Mouse (Mus musculus): ENCODE measurements around the gene Nyap1. TPM values are rescaled to one million over a fixed set of nuclear protein-coding genes. Genes with fewer than 3 reads are reported as not detected.

Nyap1 gene
- polyA plus RNA-seq, 1 experiment: 0.97 TPM

- H3K4me1 ChIP-seq (ENCODE audit: control insufficient read depth): peaks cover 38% of the 10 kb centered on the region
- TF ChIP-seq TAL1 (IDR thresholded peaks at IDR 0.05; ENCODE audit: low read length) (no peak), GATA1 (IDR thresholded peaks at IDR 0.05; ENCODE audit: low read length) (no peak)
- H3K4me3 ChIP-seq (replicated peaks): no peak overlapping the region
- H3K36me3 ChIP-seq (ENCODE audit: control insufficient read depth): no peaks in the 10 kb centered on the region
- H3K27me3 ChIP-seq (ENCODE audit: control insufficient read depth): peaks cover 20% of the 10 kb centered on the region
- no peaks in the 10 kb centered on the region for H3K9me3 ChIP-seq (ENCODE audit: control insufficient read depth, low read length)
Observed at GRCm38 (mm10) chr5:137718020-137718790, 23.2 kb downstream of the Nyap1 start.

- TF ChIP-seq GATA1 (IDR thresholded peaks at IDR 0.05; ENCODE audit: low read length) (no peak), TAL1 (IDR thresholded peaks at IDR 0.05; ENCODE audit: low read length) (no peak)
- Histone ChIP-seq H3K9me3 (ENCODE audit: control insufficient read depth, low read length) (no peaks in the 10 kb centered on the region), H3K4me1 (ENCODE audit: control insufficient read depth) (peaks cover 29% of the 10 kb centered on the region), H3K36me3 (ENCODE audit: control insufficient read depth) (no peaks in the 10 kb centered on the region), H3K4me3 (replicated peaks) (no peak overlapping the region), H3K27me3 (ENCODE audit: control insufficient read depth) (peaks cover 4% of the 10 kb centered on the region; the same call in 1 of the 2 replicates)
Observed at GRCm38 (mm10) chr5:137715685-137716084, 25.7 kb downstream of the Nyap1 start.

- TF ChIP-seq GATA1 (IDR thresholded peaks at IDR 0.05; ENCODE audit: low read length) (no peak), TAL1 (IDR thresholded peaks at IDR 0.05; ENCODE audit: low read length) (no peak)
- Histone ChIP-seq H3K4me3 (replicated peaks) (no peak overlapping the region), H3K4me1 (ENCODE audit: control insufficient read depth) (peaks cover 10% of the 10 kb centered on the region), H3K36me3 (ENCODE audit: control insufficient read depth) (no peaks in the 10 kb centered on the region), H3K27me3 (ENCODE audit: control insufficient read depth) (peaks cover 4% of the 10 kb centered on the region; the same call in 1 of the 2 replicates), H3K9me3 (ENCODE audit: control insufficient read depth, low read length) (no peaks in the 10 kb centered on the region)
Observed at GRCm38 (mm10) chr5:137713454-137713853, 28.0 kb downstream of the Nyap1 start.

- no peak for TF ChIP-seq GATA1 (IDR thresholded peaks at IDR 0.05; ENCODE audit: low read length)
- TF ChIP-seq TAL1 (IDR thresholded peaks at IDR 0.05; ENCODE audit: low read length): no peak
- Histone ChIP-seq H3K4me3 (replicated peaks) (no peak overlapping the region), H3K27me3 (ENCODE audit: control insufficient read depth) (no peaks in the 10 kb centered on the region), H3K9me3 (ENCODE audit: control insufficient read depth, low read length) (no peaks in the 10 kb centered on the region), H3K4me1 (ENCODE audit: control insufficient read depth) (peaks cover 29% of the 10 kb centered on the region), H3K36me3 (ENCODE audit: control insufficient read depth) (no peaks in the 10 kb centered on the region)
Observed at GRCm38 (mm10) chr5:137706913-137707633, 34.3 kb downstream of the Nyap1 start.

GRCm38 (mm10) chr5:137705242-137705641 is 36.2 kb downstream of the Nyap1 start:
- Histone ChIP-seq H3K4me1 (ENCODE audit: control insufficient read depth) (peaks cover 32% of the 10 kb centered on the region), H3K9me3 (ENCODE audit: control insufficient read depth, low read length) (no peaks in the 10 kb centered on the region), H3K36me3 (ENCODE audit: control insufficient read depth) (no peaks in the 10 kb centered on the region), H3K4me3 (replicated peaks) (no peak overlapping the region), H3K27me3 (ENCODE audit: control insufficient read depth) (no peaks in the 10 kb centered on the region)
- TF ChIP-seq TAL1 (IDR thresholded peaks at IDR 0.05; ENCODE audit: low read length) (no peak), GATA1 (IDR thresholded peaks at IDR 0.05; ENCODE audit: low read length) (no peak)

- Histone ChIP-seq H3K36me3 (ENCODE audit: control insufficient read depth) (no peaks in the 10 kb centered on the region), H3K4me3 (replicated peaks) (no peak overlapping the region), H3K9me3 (ENCODE audit: control insufficient read depth, low read length) (no peaks in the 10 kb centered on the region), H3K27me3 (ENCODE audit: control insufficient read depth) (no peaks in the 10 kb centered on the region), H3K4me1 (ENCODE audit: control insufficient read depth) (peaks cover 30% of the 10 kb centered on the region)
- TF ChIP-seq GATA1 (IDR thresholded peaks at IDR 0.05; ENCODE audit: low read length): no peak
- no peak for TF ChIP-seq TAL1 (IDR thresholded peaks at IDR 0.05; ENCODE audit: low read length)
Observed at GRCm38 (mm10) chr5:137699850-137700249, 41.6 kb downstream of the Nyap1 start.

- H3K27me3 ChIP-seq (ENCODE audit: control insufficient read depth): no peaks in the 10 kb centered on the region
- H3K4me3 ChIP-seq (replicated peaks): no peak overlapping the region
- H3K9me3 ChIP-seq (ENCODE audit: control insufficient read depth, low read length): no peaks in the 10 kb centered on the region
- peaks cover 28% of the 10 kb centered on the region for H3K4me1 ChIP-seq (ENCODE audit: control insufficient read depth)
- TF ChIP-seq TAL1 (IDR thresholded peaks at IDR 0.05; ENCODE audit: low read length) (no peak), GATA1 (IDR thresholded peaks at IDR 0.05; ENCODE audit: low read length) (no peak)
- H3K36me3 ChIP-seq (ENCODE audit: control insufficient read depth): no peaks in the 10 kb centered on the region
Observed at GRCm38 (mm10) chr5:137699080-137699479, 42.3 kb downstream of the Nyap1 start.

- H3K4me1 ChIP-seq (ENCODE audit: control insufficient read depth): peaks cover 28% of the 10 kb centered on the region
- no peak overlapping the region for H3K4me3 ChIP-seq (replicated peaks)
- no peaks in the 10 kb centered on the region for H3K36me3 ChIP-seq (ENCODE audit: control insufficient read depth)
- H3K9me3 ChIP-seq (ENCODE audit: control insufficient read depth, low read length): no peaks in the 10 kb centered on the region
- no peaks in the 10 kb centered on the region for H3K27me3 ChIP-seq (ENCODE audit: control insufficient read depth)
- TF ChIP-seq TAL1 (IDR thresholded peaks at IDR 0.05; ENCODE audit: low read length) (no peak), GATA1 (IDR thresholded peaks at IDR 0.05; ENCODE audit: low read length) (no peak)
Observed at GRCm38 (mm10) chr5:137695930-137696329, 45.5 kb downstream of the Nyap1 start.

- Histone ChIP-seq H3K4me3 (replicated peaks) (no peak overlapping the region), H3K4me1 (ENCODE audit: control insufficient read depth) (peaks cover 30% of the 10 kb centered on the region), H3K9me3 (ENCODE audit: control insufficient read depth, low read length) (no peaks in the 10 kb centered on the region), H3K36me3 (ENCODE audit: control insufficient read depth) (no peaks in the 10 kb centered on the region; the same call in 1 of the 2 replicates), H3K27me3 (ENCODE audit: control insufficient read depth) (no peaks in the 10 kb centered on the region)
- TF ChIP-seq TAL1 (IDR thresholded peaks at IDR 0.05; ENCODE audit: low read length): no peak
- no peak for TF ChIP-seq GATA1 (IDR thresholded peaks at IDR 0.05; ENCODE audit: low read length)
Observed at GRCm38 (mm10) chr5:137694796-137695195, 46.6 kb downstream of the Nyap1 start.

Data from erythroblast, embryonic 14.5 days (primary cell).